Mouse (Mus musculus) lung, adult 2 months (tissue): ENCODE measurements around the gene Tnrc18.

ENCODE experiments used
- CTCF ChIP-seq: fragments of 200-500 bp; IDR thresholded peaks from 2 replicates; pipeline ENCODE4 v1.5.1; 2011; ENCODE audit warnings: mild to moderate bottlenecking, low read length, control low read depth; ENCODE audit not compliant: insufficient read depth
- POLR2A ChIP-seq: fragments of 200-500 bp; IDR thresholded peaks from 2 replicates; pipeline ENCODE4 v1.6.1; 2011; ENCODE audit warnings: low read depth, mild to moderate bottlenecking, control low read depth, low read length, borderline replicate concordance; ENCODE audit errors: extremely low read depth

DNA sequence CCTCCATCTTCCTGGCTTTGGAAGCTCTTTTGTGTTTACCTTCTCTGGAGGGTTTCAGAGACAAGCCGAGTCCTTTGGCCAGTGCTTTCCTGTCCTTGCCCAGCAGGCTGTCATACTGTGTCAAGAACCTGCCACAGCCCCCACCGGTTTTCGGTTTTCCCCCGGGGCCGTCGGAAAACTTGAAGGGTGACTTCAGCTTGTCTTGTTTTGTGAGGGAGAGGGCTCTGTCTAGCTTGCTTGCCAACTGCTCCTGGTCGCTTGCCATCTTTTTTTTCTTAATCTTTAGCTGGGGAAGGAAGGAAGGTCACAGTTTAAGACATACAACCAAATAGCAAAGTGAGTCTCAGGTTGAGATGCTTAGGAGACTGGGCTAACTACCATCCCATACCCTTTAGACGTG lies 57.7 kb downstream of the Tnrc18 start:
- TF ChIP-seq POLR2A = no peak
- no peak for TF ChIP-seq CTCF
